Mouse (Mus musculus): ENCODE data around the gene Nt5c3b. TPM values are rescaled to one million over a fixed set of nuclear protein-coding genes. Genes with fewer than 3 reads are reported as not detected.

The Nt5c3b gene
- polyA plus RNA-seq, 1 experiment from 2014 or later: 108 TPM

DNA sequence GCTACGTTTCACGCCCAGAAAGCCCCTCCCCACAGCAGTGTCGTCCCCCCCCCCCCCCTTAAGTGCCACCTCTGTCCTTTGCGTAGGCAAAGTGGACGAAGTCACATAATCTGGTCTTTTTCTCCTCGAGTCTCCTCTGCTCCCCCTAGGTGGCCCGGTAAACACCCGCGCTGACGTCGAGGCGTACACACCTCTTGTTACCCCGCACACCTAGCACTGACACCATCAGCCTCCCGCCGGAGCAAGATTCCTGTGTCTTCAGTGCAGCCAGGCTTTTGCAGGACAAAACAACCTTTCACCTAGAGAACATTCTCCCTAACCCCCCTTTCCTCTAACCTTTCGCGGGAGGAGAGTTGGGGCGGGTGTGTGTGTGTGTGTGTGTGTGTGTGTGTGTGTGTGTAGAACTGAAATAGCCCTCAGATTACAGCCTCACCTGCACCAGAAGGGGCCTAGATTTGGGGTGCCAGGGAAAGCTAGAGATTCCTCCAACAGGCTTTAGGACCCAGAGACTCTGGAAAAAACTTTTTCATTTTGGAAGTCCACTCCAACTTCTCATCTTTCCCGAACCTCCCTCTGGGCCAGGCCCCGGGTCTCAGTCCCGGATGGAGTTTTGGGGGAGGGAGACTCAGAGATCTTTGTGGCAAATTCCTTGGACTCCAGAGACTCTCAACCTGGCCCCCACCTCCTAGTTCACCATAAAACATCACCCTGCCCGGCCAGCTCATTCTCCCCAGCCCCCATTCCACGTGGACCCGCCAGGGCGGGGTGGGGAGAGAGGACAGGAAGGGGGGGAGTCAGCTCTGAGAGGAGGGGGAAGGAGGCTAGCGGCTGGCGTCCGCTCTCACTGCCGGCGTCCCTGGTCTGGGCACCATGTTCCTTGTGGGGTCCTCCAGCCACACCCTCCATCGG is 26.4 kb downstream of the Nt5c3b start, which contains the start of gene Fkbp10:
Fkbp10 (plus strand) TSS at position 784 of the 909 bp plus-strand sequence.
- peaks cover 32% of the 10 kb centered on the region for H3K4me1 ChIP-seq (ENCODE audit: control insufficient read depth, insufficient read depth, low read length)
- H3K9me3 ChIP-seq (ENCODE audit: control insufficient read depth, low read length): no peaks in the 10 kb centered on the region
- ATAC-seq (ENCODE audit: low read depth) (peak; percentile 49), DNase-seq (ENCODE audit: low spot score) (peak; percentile 91)
- H3K36me3 ChIP-seq (ENCODE audit: control insufficient read depth, insufficient read depth, low read length): peaks cover 28% of the 10 kb centered on the region; the same call in 1 of the 2 replicates
- no peaks in the 10 kb centered on the region for H3K27me3 ChIP-seq (replicated peaks; ENCODE audit: control insufficient read depth, insufficient read depth, low read length)
- H3K4me2 ChIP-seq (ENCODE audit: low read depth, low read length): peak within 1 kb of the TSS; percentile 64
- H3K27ac ChIP-seq (replicated peaks; ENCODE audit: low read depth, low read length): peak within 1 kb of the TSS; percentile 93
- H3K9ac ChIP-seq (ENCODE audit: low read depth, low read length): peak within 1 kb of the TSS; percentile 89
- peak within 1 kb of the TSS; percentile 76 for H3K4me3 ChIP-seq (ENCODE audit: low read depth, low read length)
- 0% methylated on average over 24 of the region's 31 CpGs for WGBS

DNA sequence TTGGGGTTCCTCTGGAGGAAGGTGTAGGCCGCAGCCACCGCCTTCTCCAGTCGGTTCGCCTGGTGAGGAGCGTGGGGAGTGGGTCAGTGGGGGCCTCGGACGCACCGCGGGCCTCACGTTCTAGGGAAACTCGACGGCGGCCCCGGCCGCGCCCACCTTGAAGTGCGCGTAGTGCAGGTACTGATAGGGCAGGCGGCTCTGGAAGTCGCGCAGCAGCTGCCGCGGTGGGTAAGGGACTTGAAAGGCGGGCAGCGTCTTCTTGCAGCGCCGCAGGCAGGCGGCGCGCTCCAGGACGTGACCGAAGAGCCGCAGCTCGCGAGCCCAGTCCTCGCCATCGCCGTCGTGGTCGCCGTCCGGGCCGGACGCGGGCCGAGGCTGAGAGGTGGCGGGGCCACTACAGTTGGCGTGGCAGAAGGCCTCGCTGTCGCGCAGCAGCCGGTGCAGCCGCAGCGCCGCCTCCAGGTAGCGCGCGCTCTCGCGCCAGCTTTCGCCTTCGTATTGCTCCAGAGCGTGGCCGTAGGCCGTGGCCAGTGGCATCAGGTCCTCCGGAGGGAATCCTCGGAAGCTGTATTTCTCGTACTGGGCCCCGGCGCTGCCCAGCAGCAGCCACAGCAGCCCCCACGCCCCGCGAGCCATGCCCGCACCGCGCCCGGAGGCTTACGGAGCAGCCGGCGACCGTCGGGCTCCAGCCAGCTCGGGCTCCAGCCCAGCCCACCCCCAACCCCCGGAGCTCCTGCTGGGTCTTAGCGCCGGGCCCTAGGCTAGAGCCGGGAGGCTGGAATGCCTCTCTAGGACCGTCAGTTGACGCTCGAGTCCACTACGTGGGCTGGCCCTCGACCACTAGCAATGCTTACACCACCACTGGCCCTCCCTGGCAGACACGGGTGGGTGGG is 27.3 kb downstream of the Nt5c3b start, which contains the start of gene P3h4:
P3h4 (minus strand) TSS at position 816 of the 893 bp plus-strand sequence.
- peak within 1 kb of the TSS; percentile 93 for H3K27ac ChIP-seq (replicated peaks; ENCODE audit: low read depth, low read length)
- no peaks in the 10 kb centered on the region for H3K9me3 ChIP-seq (ENCODE audit: control insufficient read depth, low read length)
- ATAC-seq (ENCODE audit: low read depth) (peak; percentile 96), DNase-seq (ENCODE audit: low spot score) (peak; percentile 97)
- H3K4me2 ChIP-seq (ENCODE audit: low read depth, low read length): peak within 1 kb of the TSS; percentile 64
- H3K4me1 ChIP-seq (ENCODE audit: control insufficient read depth, insufficient read depth, low read length): peaks cover 32% of the 10 kb centered on the region
- no peaks in the 10 kb centered on the region for H3K27me3 ChIP-seq (replicated peaks; ENCODE audit: control insufficient read depth, insufficient read depth, low read length)
- H3K4me3 ChIP-seq (ENCODE audit: low read depth, low read length): peak within 1 kb of the TSS; percentile 76
- H3K36me3 ChIP-seq (ENCODE audit: control insufficient read depth, insufficient read depth, low read length): peaks cover 29% of the 10 kb centered on the region
- peak within 1 kb of the TSS; percentile 89 for H3K9ac ChIP-seq (ENCODE audit: low read depth, low read length)
- WGBS: under 1% methylated on average over 31 of the region's 93 CpGs

DNA sequence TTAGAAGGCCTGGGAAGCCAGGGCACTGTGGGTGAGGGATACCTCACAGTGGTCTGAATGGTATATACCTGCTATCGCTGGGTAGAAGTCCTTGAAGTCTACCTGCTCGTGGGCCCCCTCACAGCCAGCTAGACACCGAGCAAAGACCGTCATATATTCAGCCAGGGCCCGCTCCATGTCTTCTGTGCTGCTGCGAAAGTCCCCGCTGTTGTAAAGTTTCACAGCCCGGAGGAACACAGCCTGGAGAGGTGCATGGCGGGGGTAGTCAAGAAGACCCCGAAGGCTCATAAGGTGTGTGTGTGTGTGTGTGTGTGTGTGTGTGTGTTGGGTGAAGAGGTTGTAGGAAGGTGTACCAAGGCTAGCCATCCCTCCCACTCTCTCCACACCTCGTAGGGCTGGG is 28.1 kb downstream of the Nt5c3b start:
- Histone ChIP-seq H3K9ac (ENCODE audit: low read depth, low read length) (peak overlapping the region; percentile 89), H3K27me3 (replicated peaks; ENCODE audit: control insufficient read depth, insufficient read depth, low read length) (no peaks in the 10 kb centered on the region), H3K9me3 (ENCODE audit: control insufficient read depth, low read length) (no peaks in the 10 kb centered on the region), H3K36me3 (ENCODE audit: control insufficient read depth, insufficient read depth, low read length) (peaks cover 32% of the 10 kb centered on the region), H3K27ac (replicated peaks; ENCODE audit: low read depth, low read length) (peak overlapping the region; percentile 93; the same call in 1 of the 2 replicates), H3K4me3 (ENCODE audit: low read depth, low read length) (peak overlapping the region; percentile 76), H3K4me2 (ENCODE audit: low read depth, low read length) (peak overlapping the region; percentile 64), H3K4me1 (ENCODE audit: control insufficient read depth, insufficient read depth, low read length) (peaks cover 32% of the 10 kb centered on the region)
- ATAC-seq (ENCODE audit: low read depth) (no peak), DNase-seq (ENCODE audit: low spot score) (no peak)
- 61% methylated on average over 11 of the region's 11 CpGs for WGBS

DNA sequence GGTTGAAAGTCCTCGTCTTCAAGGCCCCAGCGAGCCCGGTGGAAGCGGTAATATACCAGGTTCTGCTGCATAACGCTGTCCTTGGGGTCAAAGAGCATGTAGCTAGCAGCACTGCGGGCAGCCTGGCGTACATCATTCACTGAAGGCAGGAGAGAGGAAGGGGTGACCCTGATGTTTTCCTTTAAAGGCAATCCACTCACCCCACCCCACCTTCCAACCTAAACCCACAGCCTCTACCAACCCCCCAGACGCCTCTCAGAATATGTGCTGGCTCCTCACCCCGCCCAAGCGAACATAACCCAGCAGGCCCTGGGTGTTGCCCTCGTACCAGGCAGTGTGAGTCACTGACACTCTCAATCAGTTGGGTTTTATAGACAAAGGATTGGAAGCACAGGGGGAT is 29.9 kb downstream of the Nt5c3b start:
- peak overlapping the region; percentile 89; the same call in 1 of the 2 replicates for H3K9ac ChIP-seq (ENCODE audit: low read depth, low read length)
- DNase-seq (ENCODE audit: low spot score) (no peak), ATAC-seq (ENCODE audit: low read depth) (no peak)
- 74% methylated on average over 11 of the region's 11 CpGs for WGBS
- no peaks in the 10 kb centered on the region for H3K27me3 ChIP-seq (replicated peaks; ENCODE audit: control insufficient read depth, insufficient read depth, low read length)
- peaks cover 40% of the 10 kb centered on the region for H3K36me3 ChIP-seq (ENCODE audit: control insufficient read depth, insufficient read depth, low read length)
- peak overlapping the region; percentile 64 for H3K4me2 ChIP-seq (ENCODE audit: low read depth, low read length)
- peaks cover 25% of the 10 kb centered on the region for H3K4me1 ChIP-seq (ENCODE audit: control insufficient read depth, insufficient read depth, low read length)
- no peaks in the 10 kb centered on the region for H3K9me3 ChIP-seq (ENCODE audit: control insufficient read depth, low read length)
- H3K27ac ChIP-seq (replicated peaks; ENCODE audit: low read depth, low read length): peak overlapping the region; percentile 21; the same call in 1 of the 2 replicates
- H3K4me3 ChIP-seq (ENCODE audit: low read depth, low read length): peak overlapping the region; percentile 13; the same call in 1 of the 2 replicates

DNA sequence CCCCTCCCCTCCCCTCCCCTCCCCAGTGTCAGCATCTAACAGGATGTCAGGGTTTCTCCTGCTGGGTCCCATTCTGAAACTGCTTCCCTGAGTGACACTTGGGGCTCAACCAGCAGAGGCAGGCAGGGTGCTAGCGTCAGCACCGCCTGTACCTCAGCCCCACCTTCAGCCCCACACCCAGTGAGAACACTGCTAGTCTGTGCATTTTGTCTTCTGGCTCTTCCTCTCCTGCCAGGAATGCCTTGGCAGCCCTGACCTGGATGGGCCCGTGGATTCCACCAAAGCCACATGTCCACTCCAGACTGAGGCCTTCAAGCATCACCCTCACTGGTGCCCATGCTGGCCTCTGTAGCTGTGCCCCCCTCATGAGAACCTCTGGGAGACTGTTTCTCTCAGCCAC is 31.9 kb downstream of the Nt5c3b start:
- 74% methylated on average over 3 of the region's 3 CpGs for WGBS
- DNase-seq (ENCODE audit: low spot score): no peak

DNA sequence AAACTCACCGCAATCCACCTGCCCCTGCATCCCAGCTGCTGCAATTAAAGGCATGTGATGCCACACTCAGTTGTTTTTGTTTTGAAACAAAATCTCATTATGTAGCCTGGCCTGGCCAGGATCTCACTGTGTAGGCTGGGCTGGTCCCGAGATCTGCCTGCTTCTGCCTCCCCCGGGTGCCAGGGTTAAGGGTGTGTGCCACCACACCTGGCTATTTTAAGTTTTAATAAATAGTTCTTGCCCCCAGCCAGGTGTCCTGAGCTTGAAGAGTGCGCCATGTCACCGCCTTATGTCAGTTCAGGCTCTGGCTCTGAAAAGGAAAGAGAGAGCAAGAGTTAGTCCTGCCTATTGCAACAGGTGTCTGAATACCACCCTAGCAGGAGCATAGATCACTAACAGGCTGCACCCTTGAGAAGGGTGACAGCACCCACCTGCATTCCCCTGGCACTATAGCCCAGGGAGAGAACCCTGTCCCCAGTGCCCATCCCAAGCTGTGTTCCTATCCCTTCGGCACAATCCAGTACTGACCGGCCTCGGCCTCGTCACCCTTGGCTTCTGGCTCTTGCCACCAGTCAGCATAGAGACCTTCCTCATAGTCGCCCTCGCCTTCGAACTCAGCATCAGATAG is 32.7 kb downstream of the Nt5c3b start:
- H3K36me3 ChIP-seq (ENCODE audit: control insufficient read depth, insufficient read depth, low read length): peaks cover 40% of the 10 kb centered on the region
- no peak overlapping the region for H3K4me2 ChIP-seq (ENCODE audit: low read depth, low read length)
- no peak for ATAC-seq (ENCODE audit: low read depth)
- no peaks in the 10 kb centered on the region for H3K9me3 ChIP-seq (ENCODE audit: control insufficient read depth, low read length)
- no peak overlapping the region for H3K9ac ChIP-seq (ENCODE audit: low read depth, low read length)
- no peak for DNase-seq (ENCODE audit: low spot score)
- H3K4me3 ChIP-seq (ENCODE audit: low read depth, low read length): no peak overlapping the region
- WGBS: 89% methylated on average over 12 of the region's 12 CpGs
- H3K4me1 ChIP-seq (ENCODE audit: control insufficient read depth, insufficient read depth, low read length): peaks cover 21% of the 10 kb centered on the region
- no peaks in the 10 kb centered on the region for H3K27me3 ChIP-seq (replicated peaks; ENCODE audit: control insufficient read depth, insufficient read depth, low read length)
- H3K27ac ChIP-seq (replicated peaks; ENCODE audit: low read depth, low read length): no peak overlapping the region

More for the DNA sequence above, 31.9 kb downstream of the Nt5c3b start:
- Histone ChIP-seq H3K9me3 (ENCODE audit: control insufficient read depth, low read length) (no peaks in the 10 kb centered on the region), H3K4me3 (ENCODE audit: low read depth, low read length) (no peak overlapping the region), H3K36me3 (ENCODE audit: control insufficient read depth, insufficient read depth, low read length) (peaks cover 40% of the 10 kb centered on the region), H3K4me2 (ENCODE audit: low read depth, low read length) (no peak overlapping the region), H3K27me3 (replicated peaks; ENCODE audit: control insufficient read depth, insufficient read depth, low read length) (no peaks in the 10 kb centered on the region), H3K27ac (replicated peaks; ENCODE audit: low read depth, low read length) (no peak overlapping the region), H3K9ac (ENCODE audit: low read depth, low read length) (0 out of 2 replicates have a peak overlapping the region, but pooled peaks have one; percentile 34), H3K4me1 (ENCODE audit: control insufficient read depth, insufficient read depth, low read length) (peaks cover 21% of the 10 kb centered on the region)
- ATAC-seq (ENCODE audit: low read depth): no peak

DNA sequence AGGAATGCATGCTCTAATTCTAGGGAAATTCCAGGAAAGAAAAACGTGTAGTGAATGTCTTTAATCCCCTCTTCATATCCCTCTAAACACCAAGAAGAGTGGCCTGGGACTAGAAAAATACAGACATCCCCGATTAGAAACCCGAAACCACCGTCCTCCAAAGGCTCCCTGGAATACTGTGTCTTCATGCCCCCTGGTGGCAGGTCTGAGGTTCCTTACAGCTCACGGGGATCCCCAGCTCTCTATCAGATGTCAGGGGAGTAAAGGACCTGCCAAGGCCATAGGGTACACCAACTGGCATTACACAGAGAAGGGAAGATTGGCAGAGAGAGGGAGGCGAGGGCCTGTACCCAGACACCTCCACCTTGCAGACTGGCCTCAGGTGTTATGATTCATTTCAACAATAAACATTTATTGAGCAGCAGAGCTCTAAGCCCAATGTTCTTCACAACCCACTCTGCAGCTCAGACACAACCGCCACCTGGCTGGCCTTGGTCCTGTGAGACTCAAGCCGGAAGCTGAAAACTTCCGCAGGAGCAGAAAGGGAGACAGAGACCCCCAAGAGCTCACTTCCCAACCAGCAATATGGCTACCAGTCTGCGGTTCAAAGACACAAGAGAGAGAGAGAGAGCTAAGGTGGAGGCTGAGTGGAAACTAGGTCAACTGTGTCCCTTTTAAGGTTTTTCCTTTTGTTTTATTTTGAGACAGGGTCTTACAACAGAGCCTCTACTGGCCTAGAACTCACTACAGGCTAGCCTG is 33.4 kb downstream of the Nt5c3b start:
- H3K27ac ChIP-seq (replicated peaks; ENCODE audit: low read depth, low read length): no peak overlapping the region
- no peaks in the 10 kb centered on the region for H3K27me3 ChIP-seq (replicated peaks; ENCODE audit: control insufficient read depth, insufficient read depth, low read length)
- ATAC-seq (ENCODE audit: low read depth): peak; percentile 79
- no peak overlapping the region for H3K4me2 ChIP-seq (ENCODE audit: low read depth, low read length)
- no peak overlapping the region for H3K4me3 ChIP-seq (ENCODE audit: low read depth, low read length)
- no peaks in the 10 kb centered on the region for H3K9me3 ChIP-seq (ENCODE audit: control insufficient read depth, low read length)
- no peak overlapping the region for H3K9ac ChIP-seq (ENCODE audit: low read depth, low read length)
- WGBS: 39% methylated on average over 10 of the region's 10 CpGs
- peaks cover 40% of the 10 kb centered on the region for H3K36me3 ChIP-seq (ENCODE audit: control insufficient read depth, insufficient read depth, low read length)
- DNase-seq (ENCODE audit: low spot score): peak; percentile 86
- peaks cover 17% of the 10 kb centered on the region for H3K4me1 ChIP-seq (ENCODE audit: control insufficient read depth, insufficient read depth, low read length)
